Mouse (Mus musculus): Measurements from ENCODE around the gene Flt1.

DNA sequence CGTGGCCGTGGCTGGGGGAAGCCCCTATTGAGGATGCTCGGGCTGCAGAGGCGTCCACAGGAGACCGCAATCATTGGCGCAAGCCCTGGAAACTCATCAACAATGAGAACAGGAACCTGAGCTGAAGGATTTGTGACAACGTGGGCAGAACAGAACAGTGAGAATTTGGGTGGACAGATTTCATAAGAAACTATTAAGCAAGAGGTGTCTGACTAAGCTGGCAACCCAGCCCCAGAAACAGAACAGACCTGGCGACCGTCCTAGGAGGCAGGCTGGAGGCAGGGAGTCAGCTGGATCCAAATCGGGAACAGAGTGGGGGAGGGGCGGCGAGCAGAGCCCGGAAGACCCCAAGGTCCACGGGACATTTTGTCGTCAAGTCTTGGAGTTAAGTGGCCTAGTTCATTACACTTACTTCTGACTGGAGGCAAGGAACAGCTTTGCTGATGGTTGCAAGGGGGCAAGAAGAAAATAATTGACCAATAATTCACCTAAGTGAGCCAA, 22.3 kb upstream of the Flt1 start:
- TF ChIP-seq CHD2 (IDR thresholded peaks at IDR 0.05; ENCODE audit: low read depth, low read length), result no peak
- TF ChIP-seq HCFC1 (IDR thresholded peaks at IDR 0.05; ENCODE audit: borderline replicate concordance, insufficient read depth, low read length), result no peak
- no peak for TF ChIP-seq MAFK (IDR thresholded peaks at IDR 0.05; ENCODE audit: insufficient read depth, low read depth, low read length)
- TF ChIP-seq ZNF384 (IDR thresholded peaks at IDR 0.05; ENCODE audit: low read depth, low read length), result no peak
